ENCODE assay signal across 13 mouse cellular contexts in the genomic region with DNA sequence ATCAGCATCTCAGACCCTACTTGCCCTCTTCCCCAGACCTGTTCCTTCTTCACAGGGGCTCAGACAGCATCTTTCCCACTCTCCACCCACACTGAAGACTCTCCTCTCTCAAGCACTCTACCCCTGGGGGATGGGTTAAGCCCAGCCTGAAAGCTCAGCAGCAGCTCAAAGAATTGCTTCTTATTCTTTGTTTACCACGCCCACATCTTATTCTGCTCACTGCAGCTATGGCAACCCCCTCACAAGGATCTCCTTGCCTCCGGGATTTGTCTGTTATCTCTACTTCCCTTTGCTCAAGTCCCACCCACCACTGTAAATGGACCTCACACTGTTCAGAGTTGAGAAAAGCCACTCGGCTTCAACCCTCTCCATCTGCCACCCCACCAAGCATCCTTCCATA. TPM values are rescaled to one million over a fixed set of nuclear protein-coding genes. Genes with fewer than 3 reads are reported as not detected.
DNase-seq lines count a peak whose midpoint lies in the region; ATAC-seq and TF ChIP-seq lines count a peak whose summit lies in the region.
"Had no signal": no experiment of that assay in that cellular context is flagged by ENCODE, and none has a peak within 500 bp of the region (broad histone marks: within the 10 kb centered on the region; RNA-seq: fewer than 3 reads in every experiment).

No protein-coding gene starts in this region.

- H3K36me3 ChIP-seq in stomach, embryonic 14.5 days (ENCODE audit: control insufficient read depth, insufficient read depth, low read length), result no peaks in the 10 kb centered on the region
- H3K36me3 ChIP-seq in stomach, postnatal 0 days (ENCODE audit: control insufficient read depth, insufficient read depth, low read length), result no peaks in the 10 kb centered on the region
- no peaks in the 10 kb centered on the region for H3K36me3 ChIP-seq in forebrain, embryonic 15.5 days
- H3K36me3 ChIP-seq in liver, postnatal 0 days (replicated peaks; ENCODE audit: insufficient read depth, low read length), result no peaks in the 10 kb centered on the region

- no peak for TF ChIP-seq EP300 in stomach, postnatal 0 days (optimal IDR thresholded peaks at IDR 0.05)
- TF ChIP-seq EP300 in liver, postnatal 0 days (IDR thresholded peaks at IDR 0.05; ENCODE audit: low read depth), result no peak

- no peak overlapping the region for H3K4me3 ChIP-seq in stomach, embryonic 14.5 days (ENCODE audit: low read depth, low read length)
- H3K4me3 ChIP-seq in stomach, postnatal 0 days (ENCODE audit: low read depth, low read length), result no peak overlapping the region
- H3K4me3 ChIP-seq in forebrain, embryonic 15.5 days, result no peak overlapping the region
- H3K4me3 ChIP-seq in liver, postnatal 0 days (ENCODE audit: low read depth, low read length), result no peak overlapping the region

- intact Hi-C loops in left cerebral cortex, postnatal 25 days (cut with DNase I), result no loop called here

- H3K4me2 ChIP-seq in stomach, embryonic 14.5 days (replicated peaks; ENCODE audit: low read depth, low read length), result no peak overlapping the region
- no peak overlapping the region for H3K4me2 ChIP-seq in stomach, postnatal 0 days (replicated peaks; ENCODE audit: low read depth)
- H3K4me2 ChIP-seq in forebrain, embryonic 15.5 days (replicated peaks), result no peak overlapping the region
- no peak overlapping the region for H3K4me2 ChIP-seq in liver, postnatal 0 days (ENCODE audit: low read depth, low read length)

- H3K9ac ChIP-seq in stomach, embryonic 14.5 days (replicated peaks; ENCODE audit: low read depth, low read length), result no peak overlapping the region
- no peak overlapping the region for H3K9ac ChIP-seq in stomach, postnatal 0 days (ENCODE audit: low read length)
- H3K9ac ChIP-seq in forebrain, embryonic 15.5 days (replicated peaks), result no peak overlapping the region
- no peak overlapping the region for H3K9ac ChIP-seq in liver, postnatal 0 days (replicated peaks)

- H3K27me3 ChIP-seq in stomach, embryonic 14.5 days (ENCODE audit: control insufficient read depth, insufficient read depth, low read length), result no peaks in the 10 kb centered on the region
- H3K27me3 ChIP-seq in stomach, postnatal 0 days (ENCODE audit: control insufficient read depth, insufficient read depth, low read length), result no peaks in the 10 kb centered on the region
- H3K27me3 ChIP-seq in forebrain, embryonic 15.5 days, result no peaks in the 10 kb centered on the region
- H3K27me3 ChIP-seq in liver, postnatal 0 days (ENCODE audit: insufficient read depth, low read length), result no peaks in the 10 kb centered on the region

- ATAC-seq in stomach, embryonic 14.5 days (ENCODE audit: insufficient number of reproducible peaks, insufficient read depth, low FRiP score, low read depth), result peak; percentile 65; the same call in 1 of the 2 replicates
- no peak for ATAC-seq in stomach, postnatal 0 days (ENCODE audit: low FRiP score, low TSS enrichment)
- 0 out of 2 replicates have a peak, but pooled peaks have one; percentile 35 for ATAC-seq in forebrain, embryonic 15.5 days (replicated peaks)
- ATAC-seq in liver, postnatal 0 days, result no peak

- DNase-seq in stomach, postnatal 0 days (ENCODE audit: low spot score), result no peak
- DNase-seq in left cerebral cortex, postnatal 25 days (ENCODE audit: low spot score in 2 of 2), result peak; percentile 11 to 59
- peak; percentile 36 for DNase-seq in telencephalon, adult 2 months (ENCODE audit: low read depth, low spot score)
- DNase-seq in gastrocnemius, postnatal 10 days, result no peak
- no peak for DNase-seq in ovary, postnatal 10 days (ENCODE audit: low spot score)
- DNase-seq in liver, postnatal 0 days, result no peak
- DNase-seq: cerebellum, postnatal 14 days; heart, adult 18-20 months; kidney, adult 18-20 months; liver; thymus, postnatal 36 days had no signal

- no peak for TF ChIP-seq CTCF in stomach, postnatal 0 days (IDR thresholded peaks at IDR 0.05; ENCODE audit: low read depth)
- TF ChIP-seq CTCF in liver, postnatal 0 days (IDR thresholded peaks at IDR 0.05; ENCODE audit: low read depth), result no peak

- H3K27ac ChIP-seq in stomach, embryonic 14.5 days (ENCODE audit: low read length), result no peak overlapping the region
- H3K27ac ChIP-seq in stomach, postnatal 0 days (replicated peaks), result no peak overlapping the region
- no peak overlapping the region for H3K27ac ChIP-seq in forebrain, embryonic 15.5 days (replicated peaks)
- H3K27ac ChIP-seq in liver, postnatal 0 days (ENCODE audit: low read depth), result no peak overlapping the region

- H3K4me1 ChIP-seq in stomach, embryonic 14.5 days (ENCODE audit: control insufficient read depth, insufficient read depth, low read length), result peaks cover 5% of the 10 kb centered on the region; the same call in 1 of the 2 replicates
- no peaks in the 10 kb centered on the region for H3K4me1 ChIP-seq in stomach, postnatal 0 days (replicated peaks; ENCODE audit: control insufficient read depth, insufficient read depth)
- no peaks in the 10 kb centered on the region for H3K4me1 ChIP-seq in forebrain, embryonic 15.5 days
- peaks cover 18% of the 10 kb centered on the region for H3K4me1 ChIP-seq in liver, postnatal 0 days (ENCODE audit: insufficient read depth)

- WGBS in stomach, embryonic 14.5 days, result 21% methylated on average over 3 of the region's 3 CpGs
- 13% methylated on average over 3 of the region's 3 CpGs for WGBS in stomach, postnatal 0 days
- 8% methylated on average over 3 of the region's 3 CpGs for WGBS in forebrain, embryonic 15.5 days
- 21% methylated on average over 3 of the region's 3 CpGs for WGBS in liver, postnatal 0 days (ENCODE audit: insufficient replicate concordance)

- H3K9me3 ChIP-seq in stomach, embryonic 14.5 days (ENCODE audit: control insufficient read depth, low read depth, low read length), result no peaks in the 10 kb centered on the region
- no peaks in the 10 kb centered on the region for H3K9me3 ChIP-seq in stomach, postnatal 0 days (ENCODE audit: control insufficient read depth, low read length)
- H3K9me3 ChIP-seq in forebrain, embryonic 15.5 days, result no peaks in the 10 kb centered on the region
- no peaks in the 10 kb centered on the region for H3K9me3 ChIP-seq in liver, postnatal 0 days (ENCODE audit: low read length)

RNA-seq across cellular contexts. Expression of a gene that starts 28.7 kb away (rescaled TPM):
- 21.2 and 22.4 TPM in 2 replicates for polyA plus RNA-seq in stomach, embryonic 14.5 days (2014; fragmentation: Nextera tagmentation; extraction: Ambion mirVana)
- 5.9 and 6.0 TPM in 2 replicates for polyA plus RNA-seq in stomach, postnatal 0 days (2015; fragmentation: Nextera tagmentation; extraction: Ambion mirVana)
- polyA plus RNA-seq in forebrain, embryonic 15.5 days (2015; fragmentation: Nextera tagmentation; extraction: Ambion mirVana), result 1.6 and 1.8 TPM in 2 replicates
- 10 to 100 TPM; 29.4 to 30.1 TPM for total RNA-seq in left cerebral cortex, postnatal 25 days (2021)
- total RNA-seq in gastrocnemius, postnatal 10 days (2021), result 10 to 100 TPM; 33.1 to 45.5 TPM
- polyA plus RNA-seq in liver, postnatal 0 days (2015; fragmentation: Nextera tagmentation; extraction: Ambion mirVana), result 3.8 and 4.4 TPM in 2 replicates

Comparison
In these comparisons a context has a peak if more than half of its experiments do, and no peak if none do; other contexts are left out.
1. ATAC-seq: peak in stomach, embryonic 14.5 days (single experiment) and forebrain, embryonic 15.5 days (single experiment); none in stomach, postnatal 0 days (single experiment) and liver, postnatal 0 days (single experiment).
2. DNase-seq: peak in left cerebral cortex, postnatal 25 days (2 of 2) and telencephalon, adult 2 months (single experiment); none in stomach, postnatal 0 days (single experiment), gastrocnemius, postnatal 10 days (single experiment), ovary, postnatal 10 days (single experiment) and liver, postnatal 0 days (single experiment).